In genomic region chr1:39650435-39651240, GRCm38 (mm10) we compare ENCODE assay signal across 8 mouse cellular contexts. TPM values are rescaled to one million over a fixed set of nuclear protein-coding genes. Genes with fewer than 3 reads are reported as not detected.
A peak's percentile ranks its signal among the peaks of the same experiment; 100 is the strongest.
DNase-seq lines count a peak whose midpoint lies in the region; ATAC-seq lines count a peak whose summit lies in the region.

No protein-coding gene starts in this region.

- peak; percentile 19 for DNase-seq in thymus, postnatal 14 days
- DNase-seq in thymus, adult 18-20 months: no peak
- peak; percentile 84 for DNase-seq in kidney, postnatal 10 days
- peak; percentile 58 for DNase-seq in liver
- DNase-seq in spleen, adult 12 weeks (ENCODE audit: low spot score): peak; percentile 5

- H3K9ac ChIP-seq in forebrain, embryonic 13.5 days: peak overlapping the region; percentile 68
- peak overlapping the region; percentile 12; the same call in 1 of the 2 replicates for H3K9ac ChIP-seq in heart, embryonic 16.5 days (ENCODE audit: low read length)
- peak overlapping the region; percentile 60 for H3K9ac ChIP-seq in midbrain, embryonic 15.5 days

- peak; percentile 64 for ATAC-seq in forebrain, embryonic 13.5 days
- peak; percentile 83 for ATAC-seq in heart, embryonic 16.5 days (replicated peaks; ENCODE audit: extremely low read depth, insufficient read depth, low FRiP score)
- ATAC-seq in midbrain, embryonic 15.5 days (replicated peaks): peak; percentile 86

- no peak overlapping the region for H3K27ac ChIP-seq in forebrain, embryonic 13.5 days
- H3K27ac ChIP-seq in heart, embryonic 16.5 days (ENCODE audit: low read length): no peak overlapping the region
- peak overlapping the region; percentile 75 for H3K27ac ChIP-seq in midbrain, embryonic 15.5 days

- peaks cover 47% of the 10 kb centered on the region for H3K27me3 ChIP-seq in forebrain, embryonic 13.5 days
- H3K27me3 ChIP-seq in heart, embryonic 16.5 days (ENCODE audit: control insufficient read depth, insufficient read depth, low read length): peaks cover 42% of the 10 kb centered on the region
- H3K27me3 ChIP-seq in midbrain, embryonic 15.5 days (replicated peaks): peaks cover 9% of the 10 kb centered on the region; the same call in 1 of the 2 replicates

- H3K4me3 ChIP-seq in forebrain, embryonic 13.5 days: peak overlapping the region; percentile 58
- peak overlapping the region; percentile 55 for H3K4me3 ChIP-seq in heart, embryonic 16.5 days (ENCODE audit: low read length)
- H3K4me3 ChIP-seq in midbrain, embryonic 15.5 days: peak overlapping the region; percentile 58

- H3K4me1 ChIP-seq in forebrain, embryonic 13.5 days: peaks cover 31% of the 10 kb centered on the region
- H3K4me1 ChIP-seq in heart, embryonic 16.5 days (ENCODE audit: control insufficient read depth, insufficient read depth, low read length): peaks cover 5% of the 10 kb centered on the region
- peaks cover 19% of the 10 kb centered on the region for H3K4me1 ChIP-seq in midbrain, embryonic 15.5 days

- H3K4me2 ChIP-seq in forebrain, embryonic 13.5 days: peak overlapping the region; percentile 99
- H3K4me2 ChIP-seq in heart, embryonic 16.5 days (ENCODE audit: low read depth, low read length): peak overlapping the region; percentile 85
- peak overlapping the region; percentile 93 for H3K4me2 ChIP-seq in midbrain, embryonic 15.5 days

- H3K36me3 ChIP-seq in forebrain, embryonic 13.5 days (ENCODE audit: poor library complexity, severe bottlenecking): no peaks in the 10 kb centered on the region
- H3K36me3 ChIP-seq in heart, embryonic 16.5 days (ENCODE audit: control insufficient read depth, insufficient read depth): no peaks in the 10 kb centered on the region
- H3K36me3 ChIP-seq in midbrain, embryonic 15.5 days (replicated peaks): no peaks in the 10 kb centered on the region

- under 1% methylated on average over 70 of the region's 73 CpGs for WGBS in forebrain, embryonic 13.5 days
- WGBS in heart, embryonic 16.5 days: 1% methylated on average over 71 of the region's 73 CpGs
- WGBS in midbrain, embryonic 15.5 days: 2% methylated on average over 73 of the region's 73 CpGs

- no peaks in the 10 kb centered on the region for H3K9me3 ChIP-seq in forebrain, embryonic 13.5 days (replicated peaks)
- no peaks in the 10 kb centered on the region for H3K9me3 ChIP-seq in heart, embryonic 16.5 days (replicated peaks; ENCODE audit: control insufficient read depth, low read length)
- H3K9me3 ChIP-seq in midbrain, embryonic 15.5 days: no peaks in the 10 kb centered on the region

RNA-seq across cellular contexts. Expression of gene Creg2, which starts 0.6 kb away (rescaled TPM):
- 0.33 and 0.56 TPM in 2 replicates for polyA plus RNA-seq in forebrain, embryonic 13.5 days (2015; fragmentation: Nextera tagmentation; extraction: Ambion mirVana)
- polyA plus RNA-seq in heart, embryonic 16.5 days (2015; fragmentation: Nextera tagmentation; extraction: Ambion mirVana): 0.05 TPM in 2 replicates
- polyA plus RNA-seq in midbrain, embryonic 15.5 days (2015; fragmentation: Nextera tagmentation; extraction: Ambion mirVana): 8.2 and 9.3 TPM in 2 replicates

Comparison
In these comparisons a context has a peak if more than half of its experiments do, and no peak if none do; other contexts are left out.
1. DNase-seq: peak in thymus, postnatal 14 days (single experiment), kidney, postnatal 10 days (single experiment), liver (single experiment) and spleen, adult 12 weeks (single experiment); none in thymus, adult 18-20 months (0 of 2).
2. H3K9ac ChIP-seq: peak in every context shown above with its lines; median percentile 68 in forebrain, embryonic 13.5 days; 60 in midbrain, embryonic 15.5 days; 12 in heart, embryonic 16.5 days.
3. Peak in every context shown above with its lines, with median percentiles within 50 percentile points of each other: ATAC-seq, H3K4me2 ChIP-seq and H3K4me3 ChIP-seq.